Mouse (Mus musculus): ENCODE results near the gene Sun1. TPM values are rescaled to one million over a fixed set of nuclear protein-coding genes. Genes with fewer than 3 reads are reported as not detected.

The Sun1 gene
- total RNA-seq (2021): 10 to 100 TPM; 66.9 to 73.5 TPM
- long read RNA-seq, experiment 1, full-length matches to known transcripts: 30 of 71 reads
- long read RNA-seq, experiment 1, partial matches to known transcripts: 9 of 71 reads
- long read RNA-seq, experiment 1, other reads (novel, unspliced or antisense): 32 of 71 reads
- long read RNA-seq, experiment 2, full-length matches to known transcripts: 28 of 80 reads
- long read RNA-seq, experiment 2, partial matches to known transcripts: 12 of 80 reads
- long read RNA-seq, experiment 2, other reads (novel, unspliced or antisense): 40 of 80 reads

DNA sequence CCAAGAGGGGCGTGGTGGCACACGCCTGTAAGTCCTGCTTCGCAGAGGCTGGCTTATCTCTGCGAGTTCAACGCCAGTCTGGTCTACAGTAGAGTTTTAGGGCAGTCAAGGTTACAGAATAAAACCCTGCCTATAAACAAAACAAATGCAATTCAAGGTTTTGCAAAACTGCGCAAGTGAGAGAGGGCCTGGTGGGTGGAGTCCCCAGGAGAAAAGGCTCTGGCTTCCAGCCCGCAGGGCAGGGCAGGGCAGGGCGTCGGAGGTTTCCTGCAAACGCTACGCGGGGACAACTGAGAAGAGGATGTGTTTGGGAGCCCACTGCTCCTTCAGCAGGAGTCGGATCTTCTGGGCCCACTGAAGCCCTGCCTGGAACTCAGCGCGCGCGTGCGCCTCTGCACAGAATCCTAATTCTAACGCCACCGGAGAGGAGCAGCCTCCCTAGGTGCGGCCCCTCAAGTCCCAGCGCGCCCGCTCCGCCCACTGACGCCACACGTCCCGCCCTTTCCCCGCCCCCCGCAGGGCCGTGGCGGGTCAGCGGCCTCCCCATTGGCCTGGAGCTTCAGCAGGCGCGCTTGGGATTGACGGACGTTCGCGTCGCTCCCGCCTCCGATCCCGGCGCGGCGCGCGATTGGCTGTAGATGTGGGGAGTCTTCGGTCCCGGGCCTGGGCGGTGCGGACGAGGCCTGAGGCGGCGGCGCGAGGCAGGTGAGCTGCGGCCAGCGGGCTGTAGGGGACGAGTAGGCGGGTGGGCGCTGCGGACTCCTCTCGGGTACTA lies at the start of gene Sun1:
Gene Sun1, plus strand, starts transcription at position 643 of the 775 bp plus-strand sequence.
- peak; percentile 97 to 98 for DNase-seq (ENCODE audit: low spot score in 2 of 2)

DNA sequence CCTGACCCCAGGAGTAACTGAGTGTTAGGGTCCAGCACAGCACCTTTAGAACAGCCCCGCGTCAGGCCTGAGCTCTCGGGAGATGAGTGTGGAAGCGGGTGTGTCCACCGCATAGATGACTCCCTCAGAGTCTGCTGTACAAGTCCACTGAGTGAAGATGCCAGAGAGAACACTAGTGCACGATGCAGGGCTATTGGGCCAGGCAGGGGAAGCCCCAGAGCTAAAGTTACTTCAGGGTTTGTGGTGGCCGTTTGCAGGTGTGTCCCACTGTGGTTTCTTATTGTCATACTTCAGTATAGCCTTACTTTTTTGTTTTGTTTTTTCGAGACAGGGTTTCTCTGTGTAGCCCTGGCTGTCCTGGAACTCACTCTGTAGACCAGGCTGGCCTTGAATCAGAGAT lies 39.5 kb upstream of the Sun1 start:
- DNase-seq (ENCODE audit: low spot score in 2 of 2): no peak

DNA sequence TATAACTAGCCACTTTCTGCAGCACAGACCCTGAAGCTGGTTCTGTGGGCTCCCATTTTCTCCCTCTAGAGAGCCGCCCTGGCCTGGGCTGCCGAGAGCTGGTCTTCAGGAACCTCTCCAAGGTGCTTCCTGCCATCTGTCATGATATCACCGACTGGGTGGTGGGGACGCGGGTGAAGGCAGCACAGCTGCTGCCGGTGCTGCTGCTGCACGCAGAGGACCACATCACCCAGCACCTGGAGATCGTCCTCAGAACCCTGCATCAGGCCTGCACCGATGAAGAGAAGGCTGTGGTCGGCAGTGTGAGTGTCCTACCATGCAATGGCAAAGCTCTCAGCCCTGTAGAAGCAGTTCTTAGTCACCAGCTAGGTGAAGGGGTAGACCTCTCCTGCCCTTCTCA lies 38.8 kb upstream of the Sun1 start:
- DNase-seq (ENCODE audit: low spot score in 2 of 2): no peak

DNA sequence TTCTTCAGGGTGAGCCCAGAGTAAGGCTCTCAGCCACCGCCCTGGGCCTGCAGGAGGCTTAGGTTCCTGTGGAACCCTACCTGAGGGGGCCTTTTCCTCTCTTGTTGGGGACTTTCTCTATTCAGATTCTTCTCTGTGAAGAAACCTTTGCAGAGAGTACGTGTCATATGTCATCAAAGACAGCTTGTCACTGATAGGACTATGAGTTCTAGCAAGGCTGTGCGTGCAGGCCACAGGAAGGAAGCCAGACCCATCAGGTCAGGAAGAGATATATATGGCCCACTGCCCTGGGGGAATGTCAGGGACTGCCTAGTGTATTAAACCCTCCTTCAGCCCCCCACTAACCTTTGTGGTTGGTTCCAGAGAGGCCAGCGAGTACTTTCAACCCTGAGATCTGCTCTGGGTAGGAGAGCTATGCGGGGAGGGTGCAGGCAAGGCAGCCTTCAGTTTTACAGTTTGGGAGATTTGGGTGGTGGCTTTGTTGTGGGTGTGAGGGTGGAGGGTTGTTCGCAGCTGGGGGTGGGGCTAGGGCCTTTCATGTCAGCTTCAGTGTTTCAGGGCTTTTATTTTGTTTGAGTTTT lies 33.6 kb upstream of the Sun1 start:
- DNase-seq (ENCODE audit: low spot score in 2 of 2): no peak

DNA sequence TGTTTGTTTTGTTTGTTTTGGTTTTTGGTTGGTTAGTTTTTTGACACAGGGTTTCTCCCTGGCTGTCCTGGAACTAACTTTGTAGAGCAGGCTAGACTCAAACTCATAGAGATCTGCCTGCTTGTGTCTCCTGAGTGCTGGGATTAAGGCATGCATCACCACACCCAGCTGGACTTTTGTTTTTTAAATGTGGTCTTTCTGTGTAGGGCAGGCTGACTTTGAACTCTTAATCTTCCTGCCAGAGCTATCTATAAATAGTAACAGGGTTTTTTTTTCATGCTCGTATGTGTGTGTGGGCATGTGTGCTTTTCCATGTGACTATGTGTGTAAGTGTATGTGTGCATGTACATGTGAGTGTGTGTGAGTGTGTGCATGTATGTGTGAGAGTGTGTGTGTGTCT lies 32.9 kb upstream of the Sun1 start:
- no peak for DNase-seq (ENCODE audit: low spot score in 2 of 2)

DNA sequence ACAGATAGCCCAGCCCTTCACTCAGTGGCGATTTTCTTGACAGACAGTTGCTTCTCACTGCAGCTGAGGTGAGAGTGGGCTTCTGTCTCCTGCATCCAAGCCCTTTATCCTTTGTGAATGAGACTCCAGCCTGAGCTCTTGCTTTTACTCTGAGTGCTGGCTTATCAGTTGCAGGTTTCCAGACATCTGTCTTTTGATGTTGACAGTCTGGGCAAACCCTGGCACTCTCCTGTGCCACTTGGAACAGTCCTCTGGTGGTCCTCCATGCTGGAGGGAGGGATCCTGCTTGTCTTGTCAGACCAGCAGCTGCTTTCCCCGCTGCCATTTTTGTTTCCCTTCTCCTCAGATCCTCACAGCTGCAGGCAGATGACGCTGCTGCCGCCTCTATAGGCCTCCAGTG lies 28.5 kb upstream of the Sun1 start:
- DNase-seq (ENCODE audit: low spot score in 2 of 2): no peak

DNA sequence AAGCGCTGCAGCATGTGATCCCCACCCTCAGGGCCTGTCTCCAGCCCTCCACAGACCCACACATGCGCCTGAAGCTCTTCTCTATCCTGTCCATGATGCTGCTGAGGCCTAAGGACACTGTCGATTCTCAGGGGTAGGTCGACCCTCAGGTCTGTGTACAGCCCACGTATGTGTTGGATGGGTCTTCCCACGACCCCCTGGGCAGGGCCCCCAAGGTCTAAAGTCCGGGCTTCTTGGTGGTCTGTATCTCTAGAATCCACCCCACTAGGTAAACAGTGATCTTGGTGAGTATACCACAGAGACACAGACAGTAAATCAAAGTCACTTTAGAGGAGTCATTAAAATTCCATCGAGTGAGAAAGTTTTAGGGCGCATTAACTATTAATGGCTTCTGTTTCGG lies 26.3 kb upstream of the Sun1 start:
- no peak for DNase-seq (ENCODE audit: low spot score in 2 of 2)

DNA sequence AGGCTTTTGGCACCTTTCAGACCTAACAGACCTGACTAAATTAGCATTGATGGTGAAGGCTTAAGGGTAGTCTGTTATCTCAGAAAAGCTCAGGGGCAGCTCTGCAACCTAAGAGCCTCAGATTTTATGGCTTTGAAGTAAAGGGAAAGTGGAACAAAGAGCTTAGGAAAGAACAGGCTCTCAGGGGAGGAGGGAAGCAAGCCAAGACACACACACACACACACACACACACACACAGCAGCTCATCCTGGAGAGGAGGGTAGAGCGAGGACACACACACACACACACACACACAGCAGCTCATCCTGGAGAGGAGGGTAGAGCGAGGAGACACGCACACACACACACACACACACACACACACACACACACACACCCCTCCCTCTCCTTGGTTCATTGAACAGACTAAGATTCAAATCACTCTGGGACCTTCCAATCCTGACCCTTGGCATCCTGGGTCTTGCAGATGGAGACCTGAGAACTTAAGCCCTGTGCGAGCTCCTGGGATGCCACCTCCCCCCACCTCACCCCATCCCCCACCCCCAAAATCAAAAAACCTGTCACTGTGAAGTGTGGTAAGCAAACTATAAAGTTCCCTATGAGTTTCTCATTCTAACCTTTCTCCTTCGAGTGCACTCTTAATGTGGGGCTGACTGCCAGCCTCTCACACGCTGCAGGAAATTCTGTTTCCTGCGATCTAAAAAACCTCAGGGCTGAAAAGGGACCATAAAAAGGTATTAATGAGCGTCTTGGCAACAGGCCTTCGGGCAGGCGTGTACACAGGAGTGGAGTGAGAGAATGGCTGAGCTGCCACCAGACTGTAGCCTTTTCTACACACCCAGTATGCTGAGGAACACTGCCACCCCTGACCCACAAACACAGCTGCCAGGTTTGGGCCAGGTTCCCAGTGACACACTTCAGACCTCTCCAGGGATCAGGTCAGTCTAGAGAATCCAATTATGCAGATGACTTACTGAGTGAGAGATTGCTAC lies 25.6 kb upstream of the Sun1 start:
- no peak for DNase-seq (ENCODE audit: low spot score in 2 of 2)

DNA sequence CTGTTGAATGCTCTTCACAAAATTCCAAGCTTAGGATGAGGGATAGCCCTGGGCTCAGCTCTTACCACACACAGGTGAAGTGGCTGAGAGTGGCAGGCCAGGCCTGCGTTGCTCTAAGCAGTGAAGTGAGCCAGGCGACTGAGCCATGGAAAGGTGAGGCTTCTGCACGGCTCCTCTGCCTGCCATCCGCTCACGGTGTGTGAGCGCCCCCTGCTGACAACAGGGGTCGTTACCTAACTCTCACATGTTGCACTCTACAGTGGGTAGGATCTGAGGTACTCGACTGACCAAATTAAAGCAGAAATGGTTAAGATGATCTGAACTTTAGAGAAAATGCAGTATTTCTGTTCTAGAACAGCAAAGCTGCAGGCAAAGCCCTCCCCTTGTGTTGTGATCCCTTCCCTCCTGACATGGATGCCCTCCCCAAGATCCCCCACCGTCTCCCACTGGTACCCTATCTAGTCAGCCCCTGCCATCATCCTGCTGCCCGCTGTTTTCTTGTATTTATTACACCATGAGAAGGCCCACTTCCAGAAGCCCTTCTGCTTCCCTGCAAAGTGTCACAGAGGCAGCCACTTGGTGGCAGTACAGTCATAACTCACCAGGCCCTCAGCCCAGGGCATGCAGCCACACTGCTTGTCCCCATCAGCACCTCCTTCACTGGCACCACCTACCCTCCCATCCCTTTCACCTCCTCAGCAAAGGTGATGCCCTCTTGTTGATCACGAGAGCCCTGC lies 21.4 kb upstream of the Sun1 start:
- peak; percentile 67 to 80 for DNase-seq (ENCODE audit: low spot score in 2 of 2)

DNA sequence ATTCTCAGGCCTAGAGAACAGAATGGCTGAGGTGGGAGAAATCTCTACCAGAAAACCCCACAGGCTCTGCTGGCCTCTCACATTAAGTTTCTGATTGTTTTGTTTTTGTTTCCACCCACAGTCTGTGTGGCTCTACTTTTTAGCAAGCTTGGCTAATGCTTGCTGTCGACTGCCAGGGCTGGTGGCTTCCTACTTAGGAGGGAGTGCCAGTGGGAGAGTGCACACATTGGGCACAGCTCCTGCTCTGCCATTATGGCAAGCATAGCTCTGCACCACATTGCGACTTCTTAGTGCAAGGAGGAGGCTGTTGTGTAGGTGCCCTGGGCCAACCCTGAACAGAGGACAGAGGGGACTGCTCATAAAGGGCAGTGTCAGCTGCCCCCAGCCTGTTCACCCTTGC lies 17.3 kb upstream of the Sun1 start:
- DNase-seq (ENCODE audit: low spot score in 2 of 2): peak in 1 of 2 experiments; percentile 59

DNA sequence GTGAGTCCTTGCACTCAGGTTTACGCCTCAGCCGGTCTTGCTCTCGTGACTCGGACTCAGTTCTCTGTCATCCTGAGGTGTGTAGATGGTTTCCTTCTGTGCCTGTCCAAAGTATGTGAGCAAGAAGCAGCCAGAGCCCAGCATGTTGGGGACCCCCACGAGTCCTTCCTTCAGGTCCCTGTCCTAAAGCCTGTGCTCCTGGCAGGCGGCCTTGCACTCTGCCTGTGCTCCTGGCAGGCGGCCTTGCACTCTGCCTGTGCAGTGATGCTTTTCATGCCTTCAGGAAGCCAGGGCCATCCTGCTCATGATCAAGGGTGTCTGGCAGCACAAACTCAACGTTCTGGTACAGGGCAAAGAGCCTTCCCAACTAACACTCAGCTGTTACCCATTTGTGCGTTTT lies 16.8 kb upstream of the Sun1 start:
- no peak for DNase-seq (ENCODE audit: low spot score in 2 of 2)

DNA sequence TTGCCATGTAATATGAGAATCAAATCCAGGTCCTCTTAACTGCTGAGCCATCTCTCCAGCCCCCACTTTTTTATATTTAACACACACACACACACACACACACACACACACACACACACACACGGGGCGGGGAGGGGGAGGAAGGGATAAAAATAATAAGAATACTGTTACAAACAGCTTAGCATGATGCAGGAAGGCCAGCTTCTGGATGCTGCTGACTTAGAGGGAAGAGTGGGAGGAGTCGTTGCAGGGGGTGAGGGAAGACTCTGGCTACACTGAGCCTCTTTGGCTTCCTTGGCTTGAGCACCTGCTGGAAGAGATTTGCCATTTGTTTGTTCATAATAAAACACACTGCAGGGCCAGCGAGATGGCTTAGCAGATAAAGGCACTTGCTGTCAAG lies 15.5 kb upstream of the Sun1 start:
- no peak for DNase-seq (ENCODE audit: low spot score in 2 of 2)

DNA sequence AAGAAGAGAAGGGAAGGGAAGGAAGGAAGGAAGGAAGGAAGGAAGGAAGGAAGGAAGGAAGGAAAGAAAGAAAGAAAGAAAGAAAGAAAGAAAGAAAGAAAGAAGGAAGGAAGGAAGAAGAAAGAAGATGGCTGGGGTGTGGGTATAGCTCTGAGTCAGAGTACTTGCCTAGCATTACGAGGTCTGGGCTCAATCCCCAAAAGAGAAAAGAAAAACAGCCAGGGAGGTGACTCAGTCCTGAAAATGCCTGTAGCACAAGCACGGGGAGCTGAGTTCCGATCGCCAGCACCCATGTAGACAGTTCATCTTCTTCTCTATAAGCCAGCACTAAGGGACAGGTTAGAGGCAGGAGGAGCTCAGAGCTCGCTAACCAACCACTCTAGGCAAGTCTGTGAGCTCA lies 10.7 kb upstream of the Sun1 start:
- DNase-seq (ENCODE audit: low spot score in 2 of 2): no peak

DNA sequence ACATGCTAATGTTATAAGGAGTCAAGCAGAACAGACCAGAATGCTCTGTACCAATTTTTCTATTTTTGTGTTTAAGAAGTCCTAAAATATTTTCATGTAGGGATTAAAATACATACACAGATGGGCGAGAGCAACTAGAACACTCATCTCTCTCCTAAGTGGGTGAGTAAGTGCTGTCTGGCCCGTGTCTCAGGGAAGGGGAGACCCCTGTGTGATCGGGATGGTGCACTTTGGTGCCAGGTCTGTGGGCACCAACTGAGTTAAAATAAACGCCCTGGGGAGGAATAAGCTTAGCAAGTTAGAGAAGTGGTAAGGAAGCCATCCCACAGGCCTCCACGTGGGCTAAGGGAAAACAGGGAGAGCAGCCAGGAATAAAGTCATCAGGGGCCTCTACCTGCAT lies 9.5 kb upstream of the Sun1 start:
- no peak for DNase-seq (ENCODE audit: low spot score in 2 of 2)

DNA sequence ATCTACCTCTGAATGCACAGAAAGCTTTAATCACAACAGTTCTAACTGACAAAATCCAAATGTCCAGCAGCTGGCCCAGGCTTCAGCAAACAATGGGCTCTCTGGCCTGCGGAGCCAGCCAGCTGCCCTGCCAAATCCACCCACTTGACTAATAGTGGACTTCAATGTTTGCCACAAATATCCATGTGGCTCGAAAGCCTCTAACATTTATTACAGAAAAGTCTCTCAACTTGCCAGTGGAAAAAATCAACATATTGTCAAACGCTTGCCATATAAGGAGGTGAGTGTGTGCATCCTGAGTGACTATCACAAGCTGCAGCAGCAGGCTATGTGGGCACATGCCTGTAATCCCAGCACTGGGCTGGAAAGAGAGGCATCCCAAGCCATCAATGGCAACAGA lies 1.7 kb upstream of the Sun1 start:
- DNase-seq (ENCODE audit: low spot score in 2 of 2): no peak

DNA sequence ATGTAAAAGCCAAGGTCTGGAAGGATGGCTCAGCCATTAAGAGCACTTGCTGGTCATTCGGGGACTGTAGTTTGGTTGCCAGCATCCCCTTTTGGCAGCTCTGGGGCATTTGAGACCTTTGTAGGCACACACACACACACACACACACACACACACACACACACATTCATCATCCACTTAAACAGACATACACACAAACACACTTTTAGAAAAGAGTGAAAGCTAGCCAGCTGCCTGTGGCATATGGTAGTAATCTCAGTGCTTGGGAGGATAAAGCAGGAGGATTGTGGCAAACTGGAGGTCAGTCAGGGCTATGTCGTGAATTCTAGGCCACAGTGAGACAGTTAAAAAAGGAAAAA lies 822 bp upstream of the Sun1 start:
- no peak for DNase-seq (ENCODE audit: low spot score in 2 of 2)

DNA sequence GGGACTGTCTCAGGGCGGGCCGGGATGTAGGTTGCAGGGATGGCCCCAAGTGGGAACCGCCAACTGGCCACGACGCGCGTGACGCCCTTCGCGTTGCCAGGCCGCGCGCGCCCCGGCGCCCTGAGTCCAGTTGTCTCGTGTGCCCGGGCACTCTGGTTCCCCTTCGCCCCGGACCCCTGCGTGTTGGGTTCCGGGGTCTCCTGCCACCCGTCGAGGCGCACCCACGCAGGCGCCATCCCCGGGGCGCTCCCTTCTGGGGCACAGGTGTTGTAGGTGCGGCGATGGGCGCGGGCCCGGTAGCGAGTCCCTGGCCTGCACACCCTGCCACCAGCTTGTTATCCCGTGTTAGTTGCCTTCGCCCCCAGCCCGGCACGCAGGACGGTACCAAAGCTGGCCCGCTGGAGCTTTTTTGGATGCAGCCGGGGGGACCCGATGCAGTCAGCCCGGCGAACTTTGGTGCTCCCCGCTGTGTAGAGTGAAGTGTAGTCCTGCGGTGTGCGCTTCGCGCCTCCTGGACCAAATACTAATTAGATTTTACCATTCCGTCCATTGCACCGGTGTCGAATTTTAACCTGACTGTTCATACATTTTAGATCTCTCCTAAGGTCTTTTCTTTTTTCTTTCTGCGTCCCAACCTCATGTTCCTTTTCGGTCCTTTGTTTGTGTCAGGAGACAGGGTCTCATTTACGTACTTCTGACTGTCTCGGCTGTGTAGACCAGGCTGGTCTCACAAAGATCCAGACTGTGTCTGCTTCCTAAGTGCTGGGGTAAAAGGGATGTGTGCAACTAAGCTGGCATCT lies 533 bp downstream of the Sun1 start:
- DNase-seq (ENCODE audit: low spot score in 2 of 2): no peak

DNA sequence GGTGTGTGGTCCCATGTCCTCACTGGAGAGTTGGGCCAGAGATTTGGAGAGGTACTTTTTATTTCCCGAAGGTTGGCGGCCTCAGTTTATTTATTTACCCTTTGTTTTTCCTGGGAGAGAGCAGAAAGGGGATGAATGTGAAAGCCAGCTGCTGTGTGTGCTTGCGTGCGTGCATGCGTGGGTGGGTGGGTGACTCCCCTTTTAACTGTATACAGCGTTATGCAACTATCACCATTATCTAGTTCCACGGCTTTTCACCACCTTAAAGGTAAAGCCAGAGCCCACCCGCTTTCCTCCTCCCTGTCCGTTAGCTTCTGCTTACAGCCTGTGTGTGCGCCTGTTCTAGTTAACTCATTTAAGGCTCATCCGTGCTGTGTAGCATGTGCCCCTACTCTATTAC lies 1.7 kb downstream of the Sun1 start:
- no peak for DNase-seq (ENCODE audit: low spot score in 2 of 2)

DNA sequence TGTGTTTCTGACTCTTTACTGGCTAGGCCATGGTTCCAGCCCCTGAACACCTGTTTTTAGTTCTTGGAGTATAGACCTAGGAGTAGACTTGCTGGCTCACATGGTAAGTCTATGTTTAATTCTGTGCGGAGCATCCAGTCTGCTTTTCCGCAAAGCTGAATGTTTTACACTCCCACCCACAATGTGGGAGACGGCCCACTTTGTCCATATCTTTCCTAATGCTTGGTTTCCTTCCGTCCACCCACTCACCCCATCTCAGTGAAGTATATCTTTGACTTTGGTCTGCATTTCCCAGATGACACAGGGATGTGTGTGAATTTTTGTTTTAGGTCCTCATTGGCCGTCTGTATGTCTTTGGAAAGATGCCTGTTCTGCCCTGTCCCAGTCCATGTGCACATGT lies 2.9 kb downstream of the Sun1 start:
- no peak for DNase-seq (ENCODE audit: low spot score in 2 of 2)

DNA sequence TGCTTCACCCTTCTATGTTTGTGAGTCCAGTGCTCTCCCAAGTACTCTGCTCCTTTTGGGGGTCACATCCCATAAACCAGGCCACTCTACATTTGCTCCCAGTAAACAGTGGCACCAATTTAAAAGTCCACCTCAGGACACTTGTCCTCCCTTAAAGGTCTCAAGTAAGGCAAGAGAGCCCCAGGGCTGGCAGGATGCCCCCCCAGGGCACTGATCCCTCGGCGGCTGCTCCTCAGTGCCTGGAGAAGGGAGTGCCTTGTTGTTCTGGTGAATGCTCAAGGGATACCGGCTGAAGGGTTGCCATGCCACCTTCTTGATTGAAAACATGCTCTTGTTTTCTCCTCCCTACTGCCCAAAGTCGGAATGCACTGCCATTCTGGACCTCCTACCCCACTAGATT lies 5.6 kb downstream of the Sun1 start:
- DNase-seq (ENCODE audit: low spot score in 2 of 2): no peak
